Mouse (Mus musculus): ENCODE measurements around the gene Ppp1r3c.

DNA sequence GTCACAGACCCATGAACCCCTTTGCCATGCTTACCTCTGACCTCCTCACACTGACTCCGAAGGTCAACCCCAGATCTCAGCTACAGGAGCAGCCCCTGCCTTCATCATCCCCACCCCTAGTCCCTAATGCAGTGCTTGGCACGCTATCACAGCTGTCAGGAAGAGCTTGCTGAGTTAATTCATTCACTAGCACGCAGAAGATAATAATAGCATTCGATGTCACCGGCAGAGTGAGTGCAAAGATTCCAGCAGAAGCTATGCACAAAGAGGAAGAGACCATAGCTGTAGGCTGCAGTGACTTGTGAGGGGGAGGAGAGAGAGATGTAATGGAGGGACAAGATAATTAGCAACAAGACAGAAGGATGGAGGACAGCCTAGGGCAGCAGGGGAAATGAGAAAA, 47.2 kb downstream of the Ppp1r3c start:
- TF ChIP-seq MAX (IDR thresholded peaks at IDR 0.05; ENCODE audit: low read length) (no peak), SIN3A (IDR thresholded peaks at IDR 0.05; ENCODE audit: low read length) (no peak), EP300 (IDR thresholded peaks at IDR 0.05; ENCODE audit: low read depth in 1 of 2, low read length in 2 of 2) (no peak), E2F4 (IDR thresholded peaks at IDR 0.05; ENCODE audit: borderline replicate concordance, low read depth, low read length) (no peak), RAD21 (IDR thresholded peaks at IDR 0.05; ENCODE audit: low read depth, low read length) (no peak), POLR2A (IDR thresholded peaks at IDR 0.05; ENCODE audit: control insufficient read depth in 1 of 2, insufficient read depth in 1 of 2, low read depth in 1 of 2, low read length in 2 of 2, poor library complexity in 1 of 2) (no peak), CTCF (IDR thresholded peaks at IDR 0.05 in 2 of 3, conservative IDR thresholded peaks at IDR 0.05 in 1 of 3; ENCODE audit: control insufficient read depth in 1 of 3, insufficient read depth in 1 of 3, low read depth in 2 of 3, low read length in 3 of 3, poor library complexity in 1 of 3, severe bottlenecking in 1 of 3) (no peak), USF1 (IDR thresholded peaks at IDR 0.05; ENCODE audit: low read depth, low read length) (no peak), JUND (IDR thresholded peaks at IDR 0.05; ENCODE audit: low read depth, low read length) (no peak), POLR2AphosphoS5 (IDR thresholded peaks at IDR 0.05; ENCODE audit: borderline replicate concordance, low read depth, low read length) (no peak), MXI1 (IDR thresholded peaks at IDR 0.05; ENCODE audit: low read depth, low read length) (no peak), BHLHE40 (IDR thresholded peaks at IDR 0.05; ENCODE audit: borderline replicate concordance, low read depth, low read length) (no peak), ZNF384 (IDR thresholded peaks at IDR 0.05; ENCODE audit: low read depth, low read length) (no peak)
